ENCODE assay signal across 17 mouse cellular contexts in the genomic region with DNA sequence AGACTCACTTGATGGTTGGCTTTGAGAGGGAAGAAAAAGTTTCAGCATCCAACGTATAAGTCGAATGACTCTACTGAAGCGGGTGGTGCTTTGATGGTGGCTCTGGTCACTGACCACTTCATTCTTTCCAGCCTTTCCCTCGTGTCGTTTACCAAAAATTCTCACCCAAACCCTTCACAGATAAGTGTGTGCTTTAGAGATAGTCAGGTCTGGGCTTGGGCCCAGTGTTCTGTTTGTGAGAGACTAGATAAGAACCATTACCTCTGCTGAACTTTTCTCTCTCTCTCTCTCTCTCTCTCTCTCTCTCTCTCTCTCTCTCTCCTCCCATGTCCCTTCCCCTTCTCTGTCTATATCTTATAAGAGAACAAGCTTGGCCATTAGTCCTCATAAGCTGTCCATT.
"Had no signal": no experiment of that assay in that cellular context is flagged by ENCODE, and none has a peak within 500 bp of the region (broad histone marks: within the 10 kb centered on the region; RNA-seq: fewer than 3 reads in every experiment).

No protein-coding gene starts in this region.

- DNase-seq: lung, adult 2 months; lung, postnatal 14 days; lung, postnatal 36 days; right cerebral cortex, postnatal 14 days; thymus, adult 2 months; thymus, postnatal 25 days; thymus, postnatal 4 days had no signal

- H3K36me3 ChIP-seq: lung, embryonic 15.5 days; midbrain, embryonic 13.5 days; midbrain, embryonic 15.5 days; neural tube, embryonic 12.5 days; stomach, embryonic 15.5 days had no signal

- H3K4me1 ChIP-seq: lung, embryonic 15.5 days; megakaryocyte, embryonic 14.5 days; midbrain, embryonic 13.5 days; midbrain, embryonic 15.5 days; neural tube, embryonic 12.5 days; stomach, embryonic 15.5 days had no signal

- H3K4me3 ChIP-seq: lung, embryonic 15.5 days; megakaryocyte, embryonic 14.5 days; midbrain, embryonic 13.5 days; midbrain, embryonic 15.5 days; neural tube, embryonic 12.5 days; stomach, embryonic 15.5 days had no signal

- H3K4me2 ChIP-seq: lung, embryonic 15.5 days; midbrain, embryonic 11.5 days; midbrain, embryonic 13.5 days; midbrain, embryonic 15.5 days; neural tube, embryonic 12.5 days; stomach, embryonic 15.5 days had no signal

- H3K9me3 ChIP-seq: lung, embryonic 15.5 days; midbrain, embryonic 13.5 days; midbrain, embryonic 15.5 days; neural tube, embryonic 12.5 days; stomach, embryonic 15.5 days had no signal

- ATAC-seq: lung, postnatal 0 days; midbrain, embryonic 13.5 days; midbrain, embryonic 15.5 days had no signal

- H3K27ac ChIP-seq: lung, embryonic 15.5 days; macrophage; midbrain, embryonic 13.5 days; midbrain, embryonic 15.5 days; neural tube, embryonic 12.5 days; stomach, embryonic 15.5 days; stomach, postnatal 0 days had no signal

- H3K9ac ChIP-seq: lung, embryonic 15.5 days; midbrain, embryonic 13.5 days; midbrain, embryonic 15.5 days; neural tube, embryonic 12.5 days; stomach, embryonic 15.5 days had no signal

- H3K27me3 ChIP-seq: lung, embryonic 15.5 days; megakaryocyte, embryonic 14.5 days; midbrain, embryonic 13.5 days; midbrain, embryonic 15.5 days; neural tube, embryonic 12.5 days; stomach, embryonic 15.5 days had no signal
